Mouse (Mus musculus) brain, embryonic 14.5 days (tissue): ENCODE results near the gene Capn5.

Source experiments
- CTCF ChIP-seq: fragments of 200-500 bp; IDR thresholded peaks from 2 replicates; pipeline ENCODE4 v1.5.1; 2012; ENCODE audit warnings: inconsistent platforms, mild to moderate bottlenecking, moderate library complexity, borderline replicate concordance; ENCODE audit not compliant: insufficient read depth, insufficient read length; ENCODE audit errors: extremely low read depth
- POLR2A ChIP-seq: fragments of 200-500 bp; IDR thresholded peaks from 2 replicates; pipeline ENCODE4 v1.6.1; 2012; ENCODE audit warnings: mild to moderate bottlenecking, inconsistent platforms, borderline replicate concordance; ENCODE audit not compliant: poor library complexity, insufficient read depth, insufficient read length, severe bottlenecking; ENCODE audit errors: extremely low read depth

DNA sequence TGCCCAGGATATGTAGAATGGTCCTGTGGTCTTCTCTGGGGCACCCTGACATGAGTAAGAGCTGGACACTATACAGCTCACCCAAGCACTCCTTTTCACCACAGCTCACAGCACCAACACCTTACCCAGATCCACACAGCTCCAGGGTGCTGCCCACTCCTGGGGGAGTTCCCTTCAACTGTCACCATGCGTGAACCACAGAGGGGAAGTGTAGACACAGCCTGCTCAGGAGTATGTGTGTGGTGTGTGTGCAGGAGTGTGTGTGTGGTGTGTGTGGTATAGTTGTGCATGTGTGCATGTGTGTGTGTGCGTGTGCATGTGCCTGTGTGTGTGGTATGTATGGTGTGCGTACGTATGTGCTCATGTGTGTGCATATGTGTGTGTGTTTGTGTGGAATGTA lies 82.2 kb downstream of the Capn5 start:
- TF ChIP-seq POLR2A, result no peak
- TF ChIP-seq CTCF, result no peak
